Mouse (Mus musculus) erythroblast, adult 5-6 weeks (primary cell): ENCODE data around the gene Trak1. TPM values are rescaled to one million over a fixed set of nuclear protein-coding genes. Genes with fewer than 3 reads are reported as not detected.

Experiments
- ATAC-seq: replicated peaks from 2 replicates; pipeline ENCODE4 v1.8.0; 2016; ENCODE audit warnings: moderate number of reproducible peaks, mild to moderate bottlenecking, moderate TSS enrichment, inconsistent platforms; ENCODE audit not compliant: poor library complexity, low FRiP score, severe bottlenecking
- total RNA-seq, 2 experiments: library from RNA; stranded (forward) in 1 of 2; stranded (reverse) in 1 of 2; fragments of 150-400 nt in 1 of 2; fragments of 200-764, 138-1000 nt in 1 of 2; gene quantifications; 2 replicates each; pipeline versions ENCODE4 v1.2.3 to v1.2.4; 2015 to 2017; ENCODE audit warnings: low replicate concordance in 2 of 2

Gene Trak1
- total RNA-seq, 2 experiments from 2014 or later: 3.0 to 36.9 TPM

GRCm38 (mm10) chr9:121343122-121343876, 46.0 kb downstream of the Trak1 start:
- ATAC-seq: no peak

- no peak for ATAC-seq
Observed at GRCm38 (mm10) chr9:121344344-121344743, 47.0 kb downstream of the Trak1 start.

GRCm38 (mm10) chr9:121345427-121346130, 48.3 kb downstream of the Trak1 start:
- ATAC-seq: no peak

GRCm38 (mm10) chr9:121346635-121347034, 49.3 kb downstream of the Trak1 start:
- no peak for ATAC-seq

- ATAC-seq: no peak
Observed at GRCm38 (mm10) chr9:121347981-121348380, 50.7 kb downstream of the Trak1 start.

GRCm38 (mm10) chr9:121348476-121348875, 51.2 kb downstream of the Trak1 start:
- no peak for ATAC-seq

GRCm38 (mm10) chr9:121349111-121349510, 51.8 kb downstream of the Trak1 start:
- ATAC-seq: no peak

- ATAC-seq: no peak
Observed at GRCm38 (mm10) chr9:121350601-121351000, 53.3 kb downstream of the Trak1 start.

GRCm38 (mm10) chr9:121351388-121352078, 54.2 kb downstream of the Trak1 start:
- ATAC-seq: no peak

- peak; percentile 51; the same call in 1 of the 2 replicates for ATAC-seq
Observed at GRCm38 (mm10) chr9:121352131-121352606, 54.9 kb downstream of the Trak1 start.

- ATAC-seq: no peak
Observed at GRCm38 (mm10) chr9:121352726-121353125, 55.4 kb downstream of the Trak1 start.

GRCm38 (mm10) chr9:121354792-121355390, 57.6 kb downstream of the Trak1 start:
- peak; percentile 61; the same call in 1 of the 2 replicates for ATAC-seq

GRCm38 (mm10) chr9:121355431-121356141, 58.3 kb downstream of the Trak1 start:
- ATAC-seq: no peak

- ATAC-seq: no peak
Observed at GRCm38 (mm10) chr9:121357102-121357501, 59.8 kb downstream of the Trak1 start.

- no peak for ATAC-seq
Observed at GRCm38 (mm10) chr9:121357582-121358275, 60.4 kb downstream of the Trak1 start.

- ATAC-seq: no peak
Observed at GRCm38 (mm10) chr9:121358418-121358817, 61.1 kb downstream of the Trak1 start.

- no peak for ATAC-seq
Observed at GRCm38 (mm10) chr9:121359266-121359972, 62.1 kb downstream of the Trak1 start.

GRCm38 (mm10) chr9:121360327-121360954, 63.1 kb downstream of the Trak1 start:
- 0 out of 2 replicates have a peak, but pooled peaks have one; percentile 7 for ATAC-seq
